Mouse (Mus musculus) spleen, adult 2 months (tissue): ENCODE results near the gene Prmt3. TPM values are rescaled to one million over a fixed set of nuclear protein-coding genes. Genes with fewer than 3 reads are reported as not detected.

Source experiments
- DNase-seq, 2 experiments: peaks; one replicate each; pipeline versions ENCODE4 v3.0.0 to v3.0.0-alpha.2; 2012 to 2021; ENCODE audit warnings: low spot score in 2 of 2, low read depth in 1 of 2
- H3K27ac ChIP-seq: fragments of 200-500 bp; 2 replicates; pipeline ENCODE4 v1.5.1; 2012; ENCODE audit warnings: low read length, inconsistent platforms; ENCODE audit not compliant: insufficient read depth
- H3K27me3 ChIP-seq: fragments of 200-500 bp; 2 replicates; pipeline ENCODE4 v1.6.1; 2012; ENCODE audit warnings: mild to moderate bottlenecking, moderate library complexity, low read length, inconsistent platforms; ENCODE audit not compliant: control insufficient read depth, insufficient read depth
- H3K36me3 ChIP-seq: fragments of 200-500 bp; 2 replicates; pipeline ENCODE4 v1.6.1; 2012; ENCODE audit warnings: mild to moderate bottlenecking, low read length, inconsistent platforms; ENCODE audit not compliant: control insufficient read depth, insufficient read depth
- H3K4me1 ChIP-seq: fragments of 200-500 bp; 2 replicates; pipeline ENCODE4 v1.6.1; 2011; ENCODE audit warnings: inconsistent platforms; ENCODE audit not compliant: control insufficient read depth, insufficient read depth, insufficient read length
- H3K4me3 ChIP-seq: fragments of 200-500 bp; 2 replicates; pipeline ENCODE4 v1.5.1; 2011; ENCODE audit warnings: mild to moderate bottlenecking, inconsistent platforms; ENCODE audit not compliant: insufficient read depth, insufficient read length; ENCODE audit errors: extremely low read depth
- CTCF ChIP-seq: fragments of 200-500 bp; IDR thresholded peaks from 2 replicates; pipeline ENCODE4 v1.5.1; 2011; ENCODE audit warnings: mild to moderate bottlenecking, inconsistent platforms; ENCODE audit not compliant: insufficient read depth, insufficient read length, insufficient replicate concordance; ENCODE audit errors: extremely low read depth
- POLR2A ChIP-seq: fragments of 200-500 bp; IDR thresholded peaks from 2 replicates; pipeline ENCODE4 v1.6.1; 2011; ENCODE audit warnings: low read depth, low read length, inconsistent platforms
- WGBS: fragments of 180-500 bp; shearing (Covaris S2); methylation state at CpG from one replicate; pipeline ENCODE4 v1.1.7; 2018; 5-methylcytosine and 5-hydroxymethylcytosine counted together
- polyA plus RNA-seq: library from polyadenylated mRNA; depleted of rRNA; stranded (reverse); fragments of >200 nt; gene quantifications from 2 replicates; pipeline ENCODE4 v1.2.3, GENCODE M21; 2012

The Prmt3 gene
- polyA plus RNA-seq, 1 experiment = 17.1 TPM

DNA sequence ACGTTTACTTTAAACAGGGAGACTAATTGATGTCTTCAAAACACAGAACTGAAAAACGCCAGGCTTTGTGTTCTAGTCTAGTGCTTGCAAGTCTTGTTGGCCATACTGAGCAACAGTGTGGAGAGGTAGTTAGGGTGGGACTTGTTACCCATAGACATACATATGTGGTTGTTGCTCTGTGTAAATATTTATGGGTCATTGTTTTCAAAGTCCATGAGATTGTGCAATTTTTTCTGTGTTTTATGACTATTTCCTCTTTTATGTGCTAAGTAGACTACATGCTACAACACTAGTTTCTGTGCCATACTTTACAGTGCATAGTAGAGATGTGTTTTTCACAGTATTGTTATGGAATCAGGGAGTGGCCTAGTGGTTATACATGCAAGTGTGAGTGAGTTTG is 16.2 kb downstream of the Prmt3 start:
- peaks cover 26% of the 10 kb centered on the region for H3K36me3 ChIP-seq
- no peaks in the 10 kb centered on the region for H3K27me3 ChIP-seq
- WGBS = 93% methylated on average over 2 of the region's 2 CpGs
- H3K4me1 ChIP-seq = no peaks in the 10 kb centered on the region
- no peak overlapping the region for H3K4me3 ChIP-seq
- DNase-seq = no peak
- TF ChIP-seq CTCF = no peak
- no peak for TF ChIP-seq POLR2A
- no peak overlapping the region for H3K27ac ChIP-seq

DNA sequence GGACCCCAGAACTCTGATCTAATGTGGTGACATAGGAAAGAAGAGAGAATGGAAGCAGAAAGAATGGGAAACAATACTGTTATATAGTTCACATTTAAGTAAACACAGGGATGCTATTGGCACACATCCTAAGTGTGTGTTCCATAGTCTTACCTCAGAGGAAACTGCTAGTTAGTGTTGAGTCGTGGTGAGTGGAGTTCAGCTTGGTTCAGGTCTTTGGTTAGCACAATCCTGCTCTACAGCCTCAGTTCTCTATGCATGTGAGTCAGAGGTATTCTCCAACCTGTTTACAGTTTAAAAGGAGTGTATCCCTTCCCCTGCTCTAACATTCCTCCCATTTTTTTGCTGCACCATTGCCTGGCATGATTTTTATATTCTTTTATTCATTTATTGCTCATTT is 19.0 kb downstream of the Prmt3 start:
- Histone ChIP-seq H3K4me3 (no peak overlapping the region), H3K27me3 (no peaks in the 10 kb centered on the region), H3K4me1 (no peaks in the 10 kb centered on the region), H3K36me3 (peaks cover 23% of the 10 kb centered on the region), H3K27ac (no peak overlapping the region)
- no peak for TF ChIP-seq POLR2A
- no peak for TF ChIP-seq CTCF
- DNase-seq = no peak
- 81% methylated on average over 1 of the region's 1 CpGs for WGBS

DNA sequence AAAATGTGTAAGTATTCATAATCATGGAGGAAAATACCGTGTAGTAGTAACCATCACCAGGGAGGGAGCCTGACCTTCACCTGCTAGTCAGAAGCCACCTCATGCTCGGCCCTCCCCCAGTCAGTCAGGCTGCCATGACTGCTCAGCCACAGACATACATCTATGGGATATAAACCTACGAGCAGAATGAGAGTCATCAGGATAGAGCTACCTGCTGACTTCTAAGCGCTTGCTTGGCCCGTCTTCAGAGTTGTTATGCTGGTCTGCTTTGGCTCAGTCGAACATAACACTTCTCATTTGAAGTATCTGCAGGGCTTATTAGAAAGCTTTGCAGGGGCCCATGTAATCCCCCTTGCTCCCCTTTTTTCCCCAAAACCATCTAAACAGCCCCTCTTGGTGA is 25.4 kb downstream of the Prmt3 start:
- H3K27ac ChIP-seq = no peak overlapping the region
- no peaks in the 10 kb centered on the region for H3K4me1 ChIP-seq
- no peak overlapping the region for H3K4me3 ChIP-seq
- TF ChIP-seq POLR2A (no peak), CTCF (no peak)
- H3K27me3 ChIP-seq = no peaks in the 10 kb centered on the region
- peaks cover 31% of the 10 kb centered on the region for H3K36me3 ChIP-seq
- WGBS = 92% methylated on average over 6 of the region's 6 CpGs
- no peak for DNase-seq

DNA sequence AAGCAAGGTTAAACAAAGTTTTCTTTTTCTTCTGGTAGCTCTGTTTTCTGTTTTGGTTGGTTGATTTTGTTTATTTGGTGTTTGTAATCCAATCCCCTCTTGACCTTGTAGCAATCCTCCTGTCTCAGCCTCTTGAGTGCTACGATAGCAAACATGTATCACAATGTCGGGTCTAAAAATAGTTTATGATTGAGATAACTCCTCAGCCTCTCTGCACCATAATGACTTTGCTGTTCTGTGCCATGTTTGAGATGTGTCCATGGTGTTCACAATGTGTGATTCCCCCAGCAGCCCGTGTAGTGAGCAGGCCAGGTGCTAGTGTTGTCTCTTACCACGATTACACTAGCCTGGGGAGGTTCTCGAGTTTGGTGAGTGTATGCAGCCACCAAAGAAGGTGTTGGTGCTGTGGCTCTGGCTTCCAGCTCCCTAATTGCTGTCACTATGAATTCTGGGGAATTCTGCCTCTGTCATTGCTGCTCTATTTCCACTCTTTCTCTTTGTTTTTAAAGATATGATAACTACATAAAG is 26.6 kb downstream of the Prmt3 start:
- Histone ChIP-seq H3K36me3 (peaks cover 25% of the 10 kb centered on the region), H3K4me3 (no peak overlapping the region), H3K27ac (no peak overlapping the region), H3K27me3 (no peaks in the 10 kb centered on the region), H3K4me1 (no peaks in the 10 kb centered on the region)
- WGBS = 75% methylated on average over 5 of the region's 5 CpGs
- TF ChIP-seq CTCF (no peak), POLR2A (no peak)
- no peak for DNase-seq

- Histone ChIP-seq H3K36me3 (peaks cover 25% of the 10 kb centered on the region), H3K4me3 (no peak overlapping the region), H3K4me1 (no peaks in the 10 kb centered on the region), H3K27ac (no peak overlapping the region), H3K27me3 (no peaks in the 10 kb centered on the region)
- no peak for DNase-seq
- no peak for TF ChIP-seq POLR2A
- TF ChIP-seq CTCF = no peak
- WGBS = 80% methylated on average over 3 of the region's 3 CpGs
Measured at GRCm38 (mm10) chr7:49805618-49806017, 27.5 kb downstream of the Prmt3 start.

DNA sequence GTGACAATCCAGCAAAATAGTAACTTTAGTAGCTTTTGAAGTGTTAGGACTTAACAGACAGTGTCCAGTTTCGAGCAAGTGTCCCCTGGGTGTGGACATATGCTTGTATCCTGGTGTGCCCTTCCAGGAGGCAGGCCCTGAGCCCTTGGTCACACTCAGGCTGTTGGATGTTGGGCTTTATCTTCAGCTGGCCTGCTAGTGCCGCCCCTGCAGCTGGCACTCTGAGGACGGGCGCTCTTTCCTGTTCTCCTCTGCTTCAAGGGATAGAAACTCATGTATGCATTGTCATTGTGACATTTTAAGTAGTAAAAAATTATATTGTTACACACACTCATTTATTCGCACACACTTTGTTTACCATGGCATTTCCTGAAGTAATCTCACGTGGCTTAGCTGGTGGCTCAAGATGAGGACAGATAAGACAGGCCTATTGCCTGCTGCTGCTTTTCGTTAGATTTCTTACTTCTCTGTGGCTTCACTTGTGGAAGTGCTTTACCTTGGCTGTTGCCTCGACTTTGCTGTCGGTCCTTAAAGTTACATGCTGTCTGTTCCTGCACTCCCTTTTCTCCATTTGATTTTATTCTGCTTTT is 29.0 kb downstream of the Prmt3 start:
- H3K4me1 ChIP-seq = no peaks in the 10 kb centered on the region
- no peak overlapping the region for H3K4me3 ChIP-seq
- H3K27me3 ChIP-seq = no peaks in the 10 kb centered on the region
- H3K27ac ChIP-seq = no peak overlapping the region
- no peak for DNase-seq
- 75% methylated on average over 9 of the region's 9 CpGs for WGBS
- TF ChIP-seq CTCF (no peak), POLR2A (no peak)
- H3K36me3 ChIP-seq = peaks cover 22% of the 10 kb centered on the region

DNA sequence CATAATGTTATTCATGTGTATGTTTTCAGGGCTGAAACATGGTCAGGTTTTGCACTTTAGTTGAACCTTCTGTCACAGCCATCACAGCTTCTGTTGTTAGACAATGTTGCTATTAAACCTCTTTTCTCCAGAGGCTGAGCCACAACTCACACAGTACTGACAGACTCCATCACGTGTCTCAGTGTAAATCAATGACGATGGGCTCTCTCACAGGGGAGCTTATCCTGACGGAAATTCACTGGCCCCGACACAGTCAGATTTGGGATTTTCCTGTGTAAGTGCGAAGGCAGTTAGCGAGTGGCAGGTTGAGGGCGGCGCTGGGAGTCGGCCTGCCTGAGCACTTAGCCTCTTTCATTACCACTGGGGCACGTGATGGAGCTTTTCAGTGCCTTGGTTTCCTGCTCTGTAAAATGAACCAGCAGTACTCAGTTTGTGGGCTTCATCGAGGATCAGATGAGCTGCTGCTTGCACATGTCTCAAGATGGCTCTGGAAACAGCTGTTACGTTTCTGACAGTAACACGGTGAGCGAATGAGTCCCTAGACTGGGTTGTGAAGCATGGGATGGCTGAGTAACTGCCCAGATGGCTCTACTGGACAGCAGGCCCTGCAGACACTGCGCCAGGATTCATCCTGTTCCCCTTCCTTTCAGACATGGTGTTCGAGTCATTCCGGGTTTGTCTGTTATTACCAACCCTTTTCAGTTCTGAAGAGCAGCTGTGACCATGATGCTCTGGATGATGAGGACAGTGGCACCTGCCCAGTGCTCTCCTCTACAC is 29.9 kb downstream of the Prmt3 start:
- no peak overlapping the region for H3K4me3 ChIP-seq
- 94% methylated on average over 17 of the region's 17 CpGs for WGBS
- no peak for DNase-seq
- H3K27ac ChIP-seq = no peak overlapping the region
- H3K36me3 ChIP-seq = peaks cover 18% of the 10 kb centered on the region
- H3K27me3 ChIP-seq = no peaks in the 10 kb centered on the region
- TF ChIP-seq POLR2A (no peak), CTCF (no peak)
- H3K4me1 ChIP-seq = no peaks in the 10 kb centered on the region
